Mouse (Mus musculus): ENCODE results near the gene Gm17490. TPM values are rescaled to one million over a fixed set of nuclear protein-coding genes. Genes with fewer than 3 reads are reported as not detected.

Gene Gm17490
- polyA plus RNA-seq, 1 experiment, result not detected

GRCm38 (mm10) chr2:11662907-11663230 lies 36.8 kb upstream of the Gm17490 start:
- H3K4me3 ChIP-seq (ENCODE audit: low read depth, low read length), result no peak overlapping the region
- no peaks in the 10 kb centered on the region; the same call in 1 of the 2 replicates for H3K27me3 ChIP-seq (ENCODE audit: control insufficient read depth, insufficient read depth, low read length, poor library complexity, severe bottlenecking)
- no peaks in the 10 kb centered on the region; the same call in 1 of the 2 replicates for H3K9me3 ChIP-seq (replicated peaks; ENCODE audit: control insufficient read depth, insufficient read depth, low read length, poor library complexity, severe bottlenecking)
- H3K27ac ChIP-seq (ENCODE audit: insufficient read depth, low read length), result no peak overlapping the region
- H3K36me3 ChIP-seq (ENCODE audit: control insufficient read depth, insufficient read depth, low read length, poor library complexity, severe bottlenecking), result no peaks in the 10 kb centered on the region
- no peaks in the 10 kb centered on the region for H3K4me1 ChIP-seq (ENCODE audit: control insufficient read depth, insufficient read depth, low read length)
- no peak overlapping the region for H3K9ac ChIP-seq (ENCODE audit: low read depth, poor library complexity, severe bottlenecking)
- TF ChIP-seq POLR2A (IDR thresholded peaks at IDR 0.05; ENCODE audit: insufficient read depth, low read length) (no peak), CTCF (IDR thresholded peaks at IDR 0.05; ENCODE audit: low read depth, low read length) (no peak), EP300 (IDR thresholded peaks at IDR 0.05; ENCODE audit: insufficient read depth, low read depth, low read length) (no peak)

- Histone ChIP-seq H3K4me1 (ENCODE audit: control insufficient read depth, insufficient read depth, low read length) (no peaks in the 10 kb centered on the region), H3K27ac (ENCODE audit: insufficient read depth, low read length) (no peak overlapping the region), H3K4me3 (ENCODE audit: low read depth, low read length) (no peak overlapping the region), H3K9me3 (replicated peaks; ENCODE audit: control insufficient read depth, insufficient read depth, low read length, poor library complexity, severe bottlenecking) (no peaks in the 10 kb centered on the region; the same call in 1 of the 2 replicates), H3K27me3 (ENCODE audit: control insufficient read depth, insufficient read depth, low read length, poor library complexity, severe bottlenecking) (no peaks in the 10 kb centered on the region; the same call in 1 of the 2 replicates), H3K36me3 (ENCODE audit: control insufficient read depth, insufficient read depth, low read length, poor library complexity, severe bottlenecking) (no peaks in the 10 kb centered on the region), H3K9ac (ENCODE audit: low read depth, poor library complexity, severe bottlenecking) (no peak overlapping the region)
- TF ChIP-seq POLR2A (IDR thresholded peaks at IDR 0.05; ENCODE audit: insufficient read depth, low read length) (no peak), EP300 (IDR thresholded peaks at IDR 0.05; ENCODE audit: insufficient read depth, low read depth, low read length) (no peak), CTCF (IDR thresholded peaks at IDR 0.05; ENCODE audit: low read depth, low read length) (no peak)
Observed at GRCm38 (mm10) chr2:11662143-11662906, 36.3 kb upstream of the Gm17490 start.

GRCm38 (mm10) chr2:11659263-11659662 lies 33.2 kb upstream of the Gm17490 start:
- Histone ChIP-seq H3K4me1 (ENCODE audit: control insufficient read depth, insufficient read depth, low read length) (no peaks in the 10 kb centered on the region), H3K4me3 (ENCODE audit: low read depth, low read length) (no peak overlapping the region), H3K9ac (ENCODE audit: low read depth, poor library complexity, severe bottlenecking) (no peak overlapping the region), H3K27me3 (ENCODE audit: control insufficient read depth, insufficient read depth, low read length, poor library complexity, severe bottlenecking) (no peaks in the 10 kb centered on the region; the same call in 1 of the 2 replicates), H3K36me3 (ENCODE audit: control insufficient read depth, insufficient read depth, low read length, poor library complexity, severe bottlenecking) (no peaks in the 10 kb centered on the region), H3K27ac (ENCODE audit: insufficient read depth, low read length) (no peak overlapping the region), H3K9me3 (replicated peaks; ENCODE audit: control insufficient read depth, insufficient read depth, low read length, poor library complexity, severe bottlenecking) (no peaks in the 10 kb centered on the region)
- TF ChIP-seq CTCF (IDR thresholded peaks at IDR 0.05; ENCODE audit: low read depth, low read length) (no peak), EP300 (IDR thresholded peaks at IDR 0.05; ENCODE audit: insufficient read depth, low read depth, low read length) (no peak), POLR2A (IDR thresholded peaks at IDR 0.05; ENCODE audit: insufficient read depth, low read length) (no peak)

GRCm38 (mm10) chr2:11657581-11657980 lies 31.5 kb upstream of the Gm17490 start:
- no peak for TF ChIP-seq EP300 (IDR thresholded peaks at IDR 0.05; ENCODE audit: insufficient read depth, low read depth, low read length)
- TF ChIP-seq POLR2A (IDR thresholded peaks at IDR 0.05; ENCODE audit: insufficient read depth, low read length), result no peak
- no peak for TF ChIP-seq CTCF (IDR thresholded peaks at IDR 0.05; ENCODE audit: low read depth, low read length)
- Histone ChIP-seq H3K36me3 (ENCODE audit: control insufficient read depth, insufficient read depth, low read length, poor library complexity, severe bottlenecking) (no peaks in the 10 kb centered on the region), H3K4me1 (ENCODE audit: control insufficient read depth, insufficient read depth, low read length) (no peaks in the 10 kb centered on the region), H3K27ac (ENCODE audit: insufficient read depth, low read length) (no peak overlapping the region), H3K9me3 (replicated peaks; ENCODE audit: control insufficient read depth, insufficient read depth, low read length, poor library complexity, severe bottlenecking) (no peaks in the 10 kb centered on the region), H3K9ac (ENCODE audit: low read depth, poor library complexity, severe bottlenecking) (no peak overlapping the region), H3K27me3 (ENCODE audit: control insufficient read depth, insufficient read depth, low read length, poor library complexity, severe bottlenecking) (no peaks in the 10 kb centered on the region; the same call in 1 of the 2 replicates), H3K4me3 (ENCODE audit: low read depth, low read length) (no peak overlapping the region)

- no peaks in the 10 kb centered on the region for H3K27me3 ChIP-seq (ENCODE audit: control insufficient read depth, insufficient read depth, low read length, poor library complexity, severe bottlenecking)
- H3K9ac ChIP-seq (ENCODE audit: low read depth, poor library complexity, severe bottlenecking), result no peak overlapping the region
- no peak for TF ChIP-seq CTCF (IDR thresholded peaks at IDR 0.05; ENCODE audit: low read depth, low read length)
- no peaks in the 10 kb centered on the region for H3K9me3 ChIP-seq (replicated peaks; ENCODE audit: control insufficient read depth, insufficient read depth, low read length, poor library complexity, severe bottlenecking)
- no peaks in the 10 kb centered on the region for H3K4me1 ChIP-seq (ENCODE audit: control insufficient read depth, insufficient read depth, low read length)
- no peak overlapping the region for H3K4me3 ChIP-seq (ENCODE audit: low read depth, low read length)
- no peaks in the 10 kb centered on the region for H3K36me3 ChIP-seq (ENCODE audit: control insufficient read depth, insufficient read depth, low read length, poor library complexity, severe bottlenecking)
- no peak overlapping the region for H3K27ac ChIP-seq (ENCODE audit: insufficient read depth, low read length)
Observed at GRCm38 (mm10) chr2:11654990-11655931, 29.2 kb upstream of the Gm17490 start.

GRCm38 (mm10) chr2:11653780-11654179 lies 27.7 kb upstream of the Gm17490 start:
- no peaks in the 10 kb centered on the region for H3K9me3 ChIP-seq (replicated peaks; ENCODE audit: control insufficient read depth, insufficient read depth, low read length, poor library complexity, severe bottlenecking)
- no peaks in the 10 kb centered on the region for H3K4me1 ChIP-seq (ENCODE audit: control insufficient read depth, insufficient read depth, low read length)
- no peaks in the 10 kb centered on the region for H3K36me3 ChIP-seq (ENCODE audit: control insufficient read depth, insufficient read depth, low read length, poor library complexity, severe bottlenecking)
- H3K4me3 ChIP-seq (ENCODE audit: low read depth, low read length), result no peak overlapping the region
- H3K9ac ChIP-seq (ENCODE audit: low read depth, poor library complexity, severe bottlenecking), result no peak overlapping the region
- H3K27ac ChIP-seq (ENCODE audit: insufficient read depth, low read length), result no peak overlapping the region
- no peaks in the 10 kb centered on the region for H3K27me3 ChIP-seq (ENCODE audit: control insufficient read depth, insufficient read depth, low read length, poor library complexity, severe bottlenecking)
- TF ChIP-seq POLR2A (IDR thresholded peaks at IDR 0.05; ENCODE audit: insufficient read depth, low read length) (no peak), CTCF (IDR thresholded peaks at IDR 0.05; ENCODE audit: low read depth, low read length) (no peak), EP300 (IDR thresholded peaks at IDR 0.05; ENCODE audit: insufficient read depth, low read depth, low read length) (no peak)
